Mouse (Mus musculus): Measurements from ENCODE around the gene Tcf19.
"Not testable (repeated sequence)": the region's sequence is repeated elsewhere in the genome, so short reads cannot be mapped to it uniquely, and the experiment has no call there.

The Tcf19 gene

DNA sequence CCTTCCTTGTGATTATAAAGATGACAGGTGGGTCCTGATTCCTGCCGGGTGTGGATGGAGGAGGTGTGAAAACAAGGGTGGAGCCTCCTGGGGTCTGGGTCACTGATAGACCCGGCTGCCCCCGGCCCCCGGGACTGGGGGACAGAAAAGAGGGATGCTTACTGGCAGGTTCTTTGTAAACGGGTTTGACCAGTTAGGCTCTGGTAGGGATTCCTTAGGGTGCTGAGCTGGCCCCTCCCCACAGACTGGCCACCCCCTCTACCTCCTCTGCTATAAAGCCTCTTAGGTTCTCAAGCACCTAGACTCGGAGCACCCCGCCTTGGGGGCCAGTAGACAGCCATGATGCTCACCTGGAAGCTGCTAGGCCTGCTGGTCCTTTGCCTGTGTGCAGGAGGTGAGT is 16.3 kb upstream of the Tcf19 start, which contains the start of gene Psors1c2:
Gene Psors1c2, plus strand, starts transcription at position 301 of the 400 bp plus-strand sequence.
- no peak for DNase-seq (ENCODE audit: extremely low read depth, low read depth, low spot score)

DNA sequence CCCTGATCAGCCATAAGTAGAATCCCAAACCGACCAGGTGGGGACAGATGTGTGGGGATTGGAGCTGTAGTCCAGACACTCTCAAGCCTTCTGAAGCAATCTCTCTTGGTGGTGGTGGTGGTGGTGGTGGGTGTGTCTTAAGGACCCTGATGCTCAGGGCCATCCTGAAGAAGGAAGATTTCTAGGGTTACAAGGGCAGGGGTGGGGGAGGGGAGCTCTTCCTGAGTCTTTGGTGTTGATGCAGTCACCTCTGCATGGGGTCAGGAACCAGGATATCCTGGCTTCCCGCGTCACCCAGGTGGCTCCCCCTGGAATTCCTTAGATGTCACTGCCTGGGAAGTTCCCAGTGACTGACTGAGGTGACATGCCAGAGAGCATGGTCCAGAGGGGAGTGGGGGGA is 15.7 kb upstream of the Tcf19 start:
- no peak for DNase-seq (ENCODE audit: extremely low read depth, low read depth, low spot score)

- no peak for DNase-seq (ENCODE audit: extremely low read depth, low read depth, low spot score)
Measured at GRCm38 (mm10) chr17:35526644-35527043, 10.0 kb upstream of the Tcf19 start.

- DNase-seq (ENCODE audit: extremely low read depth, low read depth, low spot score), result no peak
Measured at GRCm38 (mm10) chr17:35524354-35524753, 7.7 kb upstream of the Tcf19 start.

DNA sequence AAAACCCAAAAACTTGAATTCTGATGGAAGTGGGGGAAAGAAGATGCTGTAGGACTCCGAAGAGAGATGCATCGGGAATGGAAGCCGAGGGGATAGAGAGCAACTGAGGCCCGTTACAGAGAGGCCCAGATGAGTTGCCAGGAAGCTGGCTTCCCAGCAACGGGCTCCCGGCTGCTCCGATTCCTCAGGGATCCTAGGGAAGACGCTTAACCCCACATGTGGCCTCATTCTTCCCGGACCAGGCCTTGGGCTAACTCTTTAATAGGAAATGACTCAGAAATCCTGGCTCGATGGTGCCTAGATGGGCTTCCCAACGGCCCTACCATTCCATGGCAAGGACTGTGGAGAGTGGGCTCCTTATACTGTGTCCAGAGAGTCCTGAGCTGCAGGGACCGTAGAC is 902 bp upstream of the Tcf19 start:
- no peak for DNase-seq (ENCODE audit: extremely low read depth, low read depth, low spot score)

DNA sequence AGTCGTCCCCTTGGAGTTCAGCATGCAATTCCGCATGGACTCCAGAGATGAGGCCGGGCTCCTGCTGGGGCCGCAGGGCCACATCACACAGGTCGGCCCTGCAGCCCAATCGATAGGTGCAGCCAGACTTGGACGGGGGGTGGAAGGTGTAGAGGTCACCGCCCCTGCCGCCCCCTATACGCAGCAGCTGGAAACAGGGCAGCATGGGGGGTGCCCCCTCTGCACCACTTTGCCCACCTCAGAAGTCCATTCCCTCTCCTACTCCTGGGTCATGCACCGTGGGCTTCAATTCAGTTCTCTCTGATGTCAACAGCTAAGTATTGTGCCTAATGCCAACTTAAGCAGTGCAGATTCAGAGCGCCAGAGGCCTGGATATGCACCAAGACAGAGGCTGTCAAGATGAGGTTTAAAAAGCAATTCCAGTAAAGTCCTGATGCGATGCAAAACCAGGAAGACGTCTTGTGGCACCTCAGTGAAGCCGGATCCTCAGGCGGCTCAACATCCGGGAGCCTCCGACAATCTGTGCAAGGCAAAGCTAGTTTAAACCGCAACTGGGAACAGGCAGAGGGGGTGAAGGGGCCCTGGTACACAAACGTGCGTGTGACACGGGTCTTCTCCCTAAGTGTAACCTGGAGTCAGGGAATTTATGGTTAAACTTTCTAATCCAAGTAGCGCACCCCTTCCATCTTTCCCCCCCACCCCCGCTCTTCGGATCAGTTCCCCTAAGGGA is 548 bp downstream of the Tcf19 start:
- no peak for DNase-seq (ENCODE audit: extremely low read depth, low read depth, low spot score)

DNA sequence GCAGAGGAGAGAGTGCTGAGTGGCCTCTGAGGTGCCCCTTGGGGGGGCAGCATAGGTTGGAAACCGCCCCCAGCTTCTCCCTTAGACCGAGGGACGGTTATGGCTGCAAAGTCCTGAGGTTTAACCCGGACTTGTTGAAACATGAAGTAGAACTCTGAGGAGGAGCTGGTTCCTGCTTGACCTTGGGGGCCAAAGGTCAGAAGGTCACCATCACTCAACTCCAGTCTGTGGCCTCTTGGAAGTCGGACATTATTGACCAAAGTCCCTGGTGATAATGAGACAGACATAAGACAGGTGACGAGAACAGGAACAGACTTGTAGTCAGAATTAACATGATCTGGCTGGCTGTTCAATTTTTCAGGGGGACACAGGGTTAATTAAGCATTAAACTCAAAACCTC is 1.9 kb downstream of the Tcf19 start:
- no peak for DNase-seq (ENCODE audit: extremely low read depth, low read depth, low spot score)

DNA sequence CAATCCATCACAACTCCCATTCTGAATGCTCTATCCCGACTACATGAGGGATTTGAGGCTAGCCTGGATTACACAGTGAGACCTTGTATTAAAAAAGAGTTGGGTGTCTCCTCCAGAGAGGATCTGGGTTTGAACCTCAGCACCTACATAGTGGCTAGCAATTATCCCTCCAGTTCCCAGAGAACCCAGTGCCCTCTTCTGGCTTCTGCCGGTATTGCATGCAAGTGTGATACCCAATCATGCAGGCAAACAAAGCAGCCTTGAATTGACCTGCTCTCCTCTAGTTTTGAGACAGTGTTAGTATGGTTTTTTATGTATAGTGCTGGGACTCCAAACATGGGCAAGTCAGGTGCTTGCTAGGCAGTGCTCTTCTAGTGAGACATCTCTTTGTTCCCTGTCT is 2.7 kb downstream of the Tcf19 start:
- DNase-seq (ENCODE audit: extremely low read depth, low read depth, low spot score), result no peak

GRCm38 (mm10) chr17:35512916-35513626 is 3.6 kb downstream of the Tcf19 start:
- no peak for DNase-seq (ENCODE audit: extremely low read depth, low read depth, low spot score)

GRCm38 (mm10) chr17:35509284-35509683 is 7.3 kb downstream of the Tcf19 start:
- no peak for DNase-seq (ENCODE audit: extremely low read depth, low read depth, low spot score)

GRCm38 (mm10) chr17:35508279-35508678 is 8.3 kb downstream of the Tcf19 start:
- not testable (repeated sequence) for DNase-seq (ENCODE audit: extremely low read depth, low read depth, low spot score)

DNA sequence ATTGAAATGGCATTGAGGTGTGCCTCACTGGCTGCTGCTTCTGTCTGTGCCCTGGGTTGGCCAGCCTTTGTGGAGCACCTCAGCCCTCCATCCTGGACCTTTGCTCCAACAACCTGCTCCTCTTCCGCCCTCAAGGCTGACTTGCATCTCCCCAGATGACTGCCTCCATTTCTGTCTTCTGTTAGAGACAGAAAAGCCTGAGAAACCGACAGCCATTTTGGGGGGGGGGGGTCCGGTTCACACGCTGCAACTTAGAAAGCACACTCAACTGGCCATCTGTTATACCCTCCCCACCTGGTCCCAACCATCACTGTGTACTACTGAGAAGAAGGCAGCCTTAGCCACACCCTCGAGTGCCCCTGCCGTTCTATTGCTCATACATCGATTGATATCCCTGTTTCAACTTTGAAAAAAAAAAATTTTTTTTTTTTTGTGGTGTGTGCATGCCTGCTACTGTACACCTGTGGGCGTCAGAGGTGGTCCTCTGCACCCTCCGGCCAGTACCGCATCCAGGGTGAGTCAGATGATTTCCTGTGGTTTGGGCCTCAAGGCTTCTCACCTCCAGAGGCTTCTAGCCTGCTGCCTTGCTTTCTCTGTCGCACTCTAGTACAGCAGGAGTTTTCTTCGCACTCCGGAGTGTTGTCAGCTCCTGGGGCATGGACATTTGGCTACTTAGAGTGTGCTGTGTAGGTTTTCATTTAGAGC is 8.9 kb downstream of the Tcf19 start:
- no peak for DNase-seq (ENCODE audit: extremely low read depth, low read depth, low spot score)

- DNase-seq (ENCODE audit: extremely low read depth, low read depth, low spot score), result no peak
Measured at GRCm38 (mm10) chr17:35506881-35507280, 9.7 kb downstream of the Tcf19 start.

GRCm38 (mm10) chr17:35505776-35506175 is 10.8 kb downstream of the Tcf19 start, which contains the start of gene Pou5f1:
Pou5f1 (plus strand) TSS chr17:35506018.
- no peak for DNase-seq (ENCODE audit: extremely low read depth, low read depth, low spot score)

DNA sequence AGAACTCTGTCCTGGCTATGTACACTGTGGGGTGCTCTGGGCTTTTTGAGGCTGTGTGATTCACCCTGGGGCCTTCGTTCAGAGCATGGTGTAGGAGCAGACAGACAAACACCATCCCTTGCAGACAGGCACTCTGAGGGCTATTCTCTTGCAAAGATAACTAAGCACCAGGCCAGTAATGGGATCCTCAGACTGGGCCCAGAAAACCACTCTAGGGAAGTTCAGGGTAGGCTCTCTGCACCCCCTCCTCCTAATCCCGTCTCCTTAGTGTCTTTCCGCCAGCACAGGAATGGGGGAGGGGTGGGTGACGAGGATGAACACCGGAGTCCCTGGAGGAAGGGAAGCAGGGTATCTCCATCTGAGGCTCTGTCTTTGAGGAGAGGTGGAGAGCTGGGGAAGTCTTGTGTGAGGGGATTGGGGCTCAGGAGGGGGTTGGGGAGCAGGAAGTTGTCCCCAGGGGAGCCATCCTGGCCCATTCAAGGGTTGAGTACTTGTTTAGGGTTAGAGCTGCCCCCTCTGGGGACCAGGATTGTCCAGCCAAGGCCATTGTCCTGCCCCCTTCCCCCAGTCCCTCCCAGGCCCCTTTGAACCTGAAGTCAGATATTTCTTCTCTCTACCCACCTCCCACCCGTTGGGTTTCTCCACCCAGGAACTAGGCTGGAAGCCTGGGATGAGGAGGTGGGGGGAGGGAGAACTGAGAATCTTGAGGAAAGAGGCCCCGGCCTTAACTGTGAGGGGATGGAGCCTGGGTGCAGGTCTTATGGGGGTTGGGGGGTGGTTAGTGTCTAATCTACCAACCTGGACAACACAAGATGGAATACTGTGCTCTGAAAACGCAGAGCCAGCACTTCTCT is 11.8 kb downstream of the Tcf19 start:
- no peak for DNase-seq (ENCODE audit: extremely low read depth, low read depth, low spot score)

- DNase-seq (ENCODE audit: extremely low read depth, low read depth, low spot score), result no peak
Measured at GRCm38 (mm10) chr17:35503849-35504248, 12.8 kb downstream of the Tcf19 start.

DNA sequence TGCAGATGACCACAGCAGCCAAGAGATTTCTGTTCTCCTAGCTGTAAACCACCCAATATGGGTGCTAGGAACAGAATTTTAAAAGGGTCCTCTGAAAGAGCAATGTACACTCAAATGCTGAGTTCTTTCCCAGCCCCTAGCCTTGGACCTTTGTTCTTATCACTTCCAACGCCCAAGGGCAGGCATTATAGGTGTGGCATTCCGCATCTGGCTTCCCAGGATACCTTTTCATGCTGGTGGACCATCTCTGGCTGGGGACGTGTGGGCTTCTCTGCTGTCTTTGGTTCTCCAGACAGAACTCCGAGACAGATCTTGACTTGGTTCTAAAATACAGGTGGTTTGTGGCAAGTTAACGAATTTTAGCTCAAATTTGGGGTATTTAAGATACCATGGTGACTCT is 13.9 kb downstream of the Tcf19 start:
- no peak for DNase-seq (ENCODE audit: extremely low read depth, low read depth, low spot score)

GRCm38 (mm10) chr17:35502226-35502625 is 14.4 kb downstream of the Tcf19 start:
- no peak for DNase-seq (ENCODE audit: extremely low read depth, low read depth, low spot score)

- DNase-seq (ENCODE audit: extremely low read depth, low read depth, low spot score), result no peak
Measured at GRCm38 (mm10) chr17:35497124-35497523, 19.5 kb downstream of the Tcf19 start.

DNA sequence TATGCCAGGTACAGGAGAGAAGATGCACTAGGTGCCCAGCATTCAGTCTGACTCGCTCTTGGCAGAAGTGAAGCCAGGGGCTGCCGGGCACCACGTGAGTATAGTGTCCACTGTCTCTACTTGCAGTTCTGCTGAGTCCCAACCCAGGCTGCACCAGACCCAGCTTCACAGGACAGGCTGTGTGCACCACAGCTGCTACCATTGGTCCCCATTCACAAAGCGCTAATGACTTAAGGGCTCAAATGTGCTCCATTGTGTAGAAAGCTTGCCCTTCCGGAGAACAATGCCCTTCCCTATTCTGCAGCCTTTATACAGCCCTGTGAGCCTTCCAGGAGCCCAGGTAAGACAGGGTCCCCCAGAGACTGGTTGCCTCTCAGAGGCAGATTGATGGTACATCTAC is 26.3 kb downstream of the Tcf19 start:
- no peak for DNase-seq (ENCODE audit: extremely low read depth, low read depth, low spot score)

- DNase-seq (ENCODE audit: extremely low read depth, low read depth, low spot score), result no peak
Measured at GRCm38 (mm10) chr17:35488041-35488440, 28.6 kb downstream of the Tcf19 start.

Data from fat pad, adult 2 months (tissue).